Comparison of ENCODE assay signal across 13 mouse cellular contexts in genomic region chr5:149369373-149370035, GRCm38 (mm10). TPM values are rescaled to one million over a fixed set of nuclear protein-coding genes. Genes with fewer than 3 reads are reported as not detected.
DNase-seq lines count a peak whose midpoint lies in the region; ATAC-seq lines count a peak whose summit lies in the region.
"Had no signal": no experiment of that assay in that cellular context is flagged by ENCODE, and none has a peak within 500 bp of the region (broad histone marks: within the 10 kb centered on the region; RNA-seq: fewer than 3 reads in every experiment).

No protein-coding gene starts in this region.

- H3K4me1 ChIP-seq in forebrain, embryonic 14.5 days (ENCODE audit: control insufficient read depth, insufficient read depth, low read length), result no peaks in the 10 kb centered on the region
- peaks cover 12% of the 10 kb centered on the region for H3K4me1 ChIP-seq in forebrain, embryonic 12.5 days
- peaks cover 31% of the 10 kb centered on the region; the same call in 1 of the 2 replicates for H3K4me1 ChIP-seq in neural tube, embryonic 13.5 days (replicated peaks)
- H3K4me1 ChIP-seq in intestine, embryonic 16.5 days (ENCODE audit: control insufficient read depth, insufficient read depth, low read length), result peaks cover 16% of the 10 kb centered on the region

- H3K36me3 ChIP-seq in forebrain, embryonic 14.5 days (ENCODE audit: control insufficient read depth, insufficient read depth, low read length), result no peaks in the 10 kb centered on the region
- H3K36me3 ChIP-seq in forebrain, embryonic 12.5 days (replicated peaks), result no peaks in the 10 kb centered on the region
- no peaks in the 10 kb centered on the region for H3K36me3 ChIP-seq in neural tube, embryonic 13.5 days
- H3K36me3 ChIP-seq in intestine, embryonic 16.5 days (ENCODE audit: control insufficient read depth, insufficient read depth, low read length), result no peaks in the 10 kb centered on the region
- H3K36me3 ChIP-seq: G1E; neural tube, embryonic 12.5 days had no signal

- no peak overlapping the region for H3K4me2 ChIP-seq in forebrain, embryonic 14.5 days (ENCODE audit: low read length)
- H3K4me2 ChIP-seq in forebrain, embryonic 12.5 days, result no peak overlapping the region
- H3K4me2 ChIP-seq in neural tube, embryonic 13.5 days, result no peak overlapping the region
- no peak overlapping the region for H3K4me2 ChIP-seq in intestine, embryonic 16.5 days (ENCODE audit: low read depth, low read length)
- H3K4me2 ChIP-seq: neural tube, embryonic 12.5 days had no signal

- no peak overlapping the region for H3K9ac ChIP-seq in forebrain, embryonic 14.5 days (ENCODE audit: low read length)
- no peak overlapping the region for H3K9ac ChIP-seq in forebrain, embryonic 12.5 days
- H3K9ac ChIP-seq in neural tube, embryonic 13.5 days, result no peak overlapping the region
- H3K9ac ChIP-seq in intestine, embryonic 16.5 days (ENCODE audit: low read depth, low read length), result peak overlapping the region; percentile 30; the same call in 1 of the 2 replicates
- H3K9ac ChIP-seq: neural tube, embryonic 12.5 days had no signal

- no peak overlapping the region for H3K27ac ChIP-seq in forebrain, embryonic 14.5 days (ENCODE audit: low read depth, low read length)
- H3K27ac ChIP-seq in forebrain, embryonic 12.5 days, result no peak overlapping the region
- H3K27ac ChIP-seq in neural tube, embryonic 13.5 days (replicated peaks), result peak overlapping the region; percentile 52; the same call in 1 of the 2 replicates
- H3K27ac ChIP-seq in intestine, embryonic 16.5 days (ENCODE audit: low read length), result peak overlapping the region; percentile 23
- H3K27ac ChIP-seq: neural tube, embryonic 12.5 days had no signal

- peak; percentile 36 for DNase-seq in forebrain, embryonic 14.5 days (ENCODE audit: low spot score)
- no peak for DNase-seq in neural tube, embryonic 10.5 days (ENCODE audit: extremely low spot score, low spot score)
- DNase-seq in thymus, postnatal 25 days, result peak; percentile 51
- DNase-seq in urinary bladder, postnatal 4 days (ENCODE audit: low spot score in 2 of 2), result no peak
- DNase-seq in cerebellum, adult 11 months, result no peak
- DNase-seq: cerebellum, postnatal 25 days; kidney, adult 8-10 months; layer of hippocampus, adult 9-11 months had no signal

- no peaks in the 10 kb centered on the region for H3K27me3 ChIP-seq in forebrain, embryonic 14.5 days (replicated peaks; ENCODE audit: control insufficient read depth, insufficient read depth, low read length)
- H3K27me3 ChIP-seq in forebrain, embryonic 12.5 days, result peaks cover 4% of the 10 kb centered on the region; the same call in 1 of the 2 replicates
- no peaks in the 10 kb centered on the region for H3K27me3 ChIP-seq in neural tube, embryonic 13.5 days
- H3K27me3 ChIP-seq in intestine, embryonic 16.5 days (replicated peaks; ENCODE audit: control insufficient read depth, insufficient read depth, low read length), result no peaks in the 10 kb centered on the region
- H3K27me3 ChIP-seq: neural tube, embryonic 12.5 days had no signal

- no peak overlapping the region for H3K4me3 ChIP-seq in forebrain, embryonic 14.5 days (ENCODE audit: low read depth, low read length)
- no peak overlapping the region for H3K4me3 ChIP-seq in forebrain, embryonic 12.5 days (replicated peaks)
- H3K4me3 ChIP-seq in neural tube, embryonic 13.5 days, result no peak overlapping the region
- no peak overlapping the region for H3K4me3 ChIP-seq in intestine, embryonic 16.5 days (ENCODE audit: low read length)
- H3K4me3 ChIP-seq: neural tube, embryonic 12.5 days had no signal

- 75% methylated on average over 21 of the region's 21 CpGs for WGBS in forebrain, embryonic 14.5 days
- 77% methylated on average over 21 of the region's 21 CpGs for WGBS in forebrain, embryonic 12.5 days
- WGBS in neural tube, embryonic 13.5 days, result 69% methylated on average over 21 of the region's 21 CpGs
- WGBS in intestine, embryonic 16.5 days, result 63% methylated on average over 21 of the region's 21 CpGs

- ATAC-seq in forebrain, embryonic 14.5 days, result no peak
- no peak for ATAC-seq in forebrain, embryonic 12.5 days (ENCODE audit: low FRiP score)
- ATAC-seq in neural tube, embryonic 13.5 days (ENCODE audit: low read depth), result no peak
- ATAC-seq in intestine, embryonic 16.5 days, result 0 out of 2 replicates have a peak, but pooled peaks have one; percentile 32

- H3K9me3 ChIP-seq in forebrain, embryonic 14.5 days (replicated peaks; ENCODE audit: control insufficient read depth, low read length), result no peaks in the 10 kb centered on the region
- no peaks in the 10 kb centered on the region for H3K9me3 ChIP-seq in forebrain, embryonic 12.5 days
- no peaks in the 10 kb centered on the region for H3K9me3 ChIP-seq in neural tube, embryonic 13.5 days
- no peaks in the 10 kb centered on the region for H3K9me3 ChIP-seq in intestine, embryonic 16.5 days (ENCODE audit: control insufficient read depth, low read length)
- H3K9me3 ChIP-seq: neural tube, embryonic 12.5 days had no signal

RNA-seq across cellular contexts. Expression of gene Medag, which starts 42.0 kb away (rescaled TPM):
- 1.3 and 1.6 TPM in 2 replicates for polyA plus RNA-seq in forebrain, embryonic 14.5 days (2014; fragmentation: Nextera tagmentation; extraction: Ambion mirVana)
- 1.2 and 1.3 TPM in 2 replicates for polyA plus RNA-seq in forebrain, embryonic 12.5 days (2016; fragmentation: Nextera tagmentation; extraction: Ambion mirVana)
- polyA plus RNA-seq in neural tube, embryonic 13.5 days (2015; fragmentation: Nextera tagmentation; extraction: Ambion mirVana), result 1.2 and 1.4 TPM in 2 replicates
- 1.8 and 2.0 TPM in 2 replicates for polyA plus RNA-seq in intestine, embryonic 16.5 days (2015; fragmentation: Nextera tagmentation; extraction: Ambion mirVana)
- polyA plus RNA-seq: G1E had no signal

Comparison
In these comparisons a context has a peak if more than half of its experiments do, and no peak if none do; other contexts are left out.
1. DNase-seq: peak in forebrain, embryonic 14.5 days (single experiment) and thymus, postnatal 25 days (single experiment); none in neural tube, embryonic 10.5 days (single experiment), urinary bladder, postnatal 4 days (0 of 2) and cerebellum, adult 11 months (single experiment).
2. H3K27ac ChIP-seq: peak in neural tube, embryonic 13.5 days (single experiment) and intestine, embryonic 16.5 days (single experiment); none in forebrain, embryonic 14.5 days (single experiment) and forebrain, embryonic 12.5 days (single experiment).